Mouse (Mus musculus) lung, embryonic 15.5 days (tissue): ENCODE data around the gene Nt5c1a. TPM values are rescaled to one million over a fixed set of nuclear protein-coding genes. Genes with fewer than 3 reads are reported as not detected.
A peak's percentile ranks its signal among the peaks of the same experiment; 100 is the strongest.

Experiments used
- ATAC-seq: fragments of 200-750 bp; cut with Nextera tagmentation; 2 replicates; pipeline ENCODE4 v1.8.0; 2017; ENCODE audit warnings: moderate number of reproducible peaks, borderline replicate concordance; ENCODE audit not compliant: low FRiP score, low TSS enrichment; ENCODE audit errors: extremely low read depth
- H3K27ac ChIP-seq: fragments of 300-500 bp; sonication (generic); 2 replicates; pipeline ENCODE4 v1.5.1; 2015; ENCODE audit warnings: moderate library complexity, mild to moderate bottlenecking, inconsistent platforms
- H3K27me3 ChIP-seq: fragments of 300-500 bp; sonication (generic); 2 replicates; pipeline ENCODE4 v1.6.1; 2015; ENCODE audit warnings: inconsistent platforms
- H3K36me3 ChIP-seq: fragments of 300-500 bp; sonication (generic); 2 replicates; pipeline ENCODE4 v1.6.1; 2015; ENCODE audit warnings: inconsistent platforms
- H3K4me1 ChIP-seq: fragments of 300-500 bp; sonication (generic); 2 replicates; pipeline ENCODE4 v1.6.1; 2015; ENCODE audit warnings: inconsistent platforms
- H3K4me2 ChIP-seq: fragments of 300-500 bp; sonication (generic); 2 replicates; pipeline ENCODE4 v1.6.1; 2015; ENCODE audit warnings: inconsistent platforms, mild to moderate bottlenecking, moderate library complexity
- H3K4me3 ChIP-seq: fragments of 300-500 bp; sonication (generic); 2 replicates; pipeline ENCODE4 v1.5.1; 2015; ENCODE audit warnings: mild to moderate bottlenecking, inconsistent platforms
- H3K9ac ChIP-seq: fragments of 300-500 bp; sonication (generic); 2 replicates; pipeline ENCODE4 v1.6.1; 2015; ENCODE audit warnings: inconsistent platforms
- H3K9me3 ChIP-seq: fragments of 300-500 bp; sonication (generic); 2 replicates; pipeline ENCODE4 v1.6.1; 2016; ENCODE audit warnings: inconsistent platforms
- whole genome bisulfite sequencing: fragments of 180-500 bp; shearing (Covaris S2); methylation state at CpG from one replicate; pipeline ENCODE4 v1.1.7; 2015; 5-methylcytosine and 5-hydroxymethylcytosine counted together
- polyA plus RNA-seq: library from polyadenylated mRNA; unstranded; fragments of >200 nt; fragmentation: Nextera tagmentation; extraction: Ambion mirVana; gene quantifications from 2 replicates; pipeline ENCODE4 v1.2.1, GENCODE M21; 2015

Nt5c1a gene
- polyA plus RNA-seq, 1 experiment from 2014 or later = not detected

- Histone ChIP-seq H3K9ac (no peak overlapping the region), H3K4me1 (no peaks in the 10 kb centered on the region), H3K4me2 (no peak overlapping the region), H3K9me3 (no peaks in the 10 kb centered on the region), H3K4me3 (no peak overlapping the region), H3K27me3 (peaks cover 7% of the 10 kb centered on the region; the same call in 1 of the 2 replicates), H3K27ac (no peak overlapping the region), H3K36me3 (no peaks in the 10 kb centered on the region)
- 90% methylated on average over 9 of the region's 9 CpGs for WGBS
- no peak for ATAC-seq
Measured at GRCm38 (mm10) chr4:123213975-123214374, 12.7 kb downstream of the Nt5c1a start.

- Histone ChIP-seq H3K9ac (no peak overlapping the region), H3K4me3 (no peak overlapping the region), H3K36me3 (no peaks in the 10 kb centered on the region), H3K27me3 (peaks cover 5% of the 10 kb centered on the region; the same call in 1 of the 2 replicates), H3K4me2 (no peak overlapping the region), H3K4me1 (no peaks in the 10 kb centered on the region), H3K9me3 (no peaks in the 10 kb centered on the region), H3K27ac (no peak overlapping the region)
- WGBS = 82% methylated on average over 1 of the region's 1 CpGs
- ATAC-seq = no peak
Measured at GRCm38 (mm10) chr4:123215367-123215766, 14.1 kb downstream of the Nt5c1a start.

GRCm38 (mm10) chr4:123216782-123217181, 15.5 kb downstream of the Nt5c1a start:
- H3K27me3 ChIP-seq = no peaks in the 10 kb centered on the region; the same call in 1 of the 2 replicates
- H3K36me3 ChIP-seq = no peaks in the 10 kb centered on the region
- no peaks in the 10 kb centered on the region for H3K4me1 ChIP-seq
- WGBS = 0% methylated on average over 1 of the region's 1 CpGs
- no peak for ATAC-seq
- H3K4me3 ChIP-seq = no peak overlapping the region
- no peak overlapping the region for H3K9ac ChIP-seq
- no peaks in the 10 kb centered on the region for H3K9me3 ChIP-seq
- H3K27ac ChIP-seq = no peak overlapping the region
- no peak overlapping the region for H3K4me2 ChIP-seq

- Histone ChIP-seq H3K36me3 (no peaks in the 10 kb centered on the region), H3K9ac (no peak overlapping the region), H3K4me1 (no peaks in the 10 kb centered on the region), H3K4me3 (no peak overlapping the region), H3K4me2 (no peak overlapping the region), H3K27me3 (no peaks in the 10 kb centered on the region; the same call in 1 of the 2 replicates), H3K9me3 (no peaks in the 10 kb centered on the region), H3K27ac (no peak overlapping the region)
- ATAC-seq = peak; percentile 52
- WGBS = 64% methylated on average over 15 of the region's 15 CpGs
Measured at GRCm38 (mm10) chr4:123219720-123220357, 18.5 kb downstream of the Nt5c1a start.

- H3K27ac ChIP-seq = no peak overlapping the region
- no peak overlapping the region for H3K9ac ChIP-seq
- ATAC-seq = no peak
- WGBS = 75% methylated on average over 4 of the region's 4 CpGs
- H3K9me3 ChIP-seq = no peaks in the 10 kb centered on the region
- no peak overlapping the region for H3K4me2 ChIP-seq
- H3K27me3 ChIP-seq = no peaks in the 10 kb centered on the region; the same call in 1 of the 2 replicates
- no peak overlapping the region for H3K4me3 ChIP-seq
- no peaks in the 10 kb centered on the region for H3K36me3 ChIP-seq
- no peaks in the 10 kb centered on the region for H3K4me1 ChIP-seq
Measured at GRCm38 (mm10) chr4:123220637-123221036, 19.3 kb downstream of the Nt5c1a start.

GRCm38 (mm10) chr4:123223309-123223708, 22.0 kb downstream of the Nt5c1a start:
- Histone ChIP-seq H3K27ac (no peak overlapping the region), H3K4me1 (peaks cover 24% of the 10 kb centered on the region)
- 59% methylated on average over 3 of the region's 3 CpGs for WGBS

GRCm38 (mm10) chr4:123225718-123226403, 24.6 kb downstream of the Nt5c1a start:
- Histone ChIP-seq H3K9ac (no peak overlapping the region), H3K36me3 (no peaks in the 10 kb centered on the region), H3K4me3 (no peak overlapping the region), H3K4me2 (no peak overlapping the region), H3K27me3 (no peaks in the 10 kb centered on the region), H3K9me3 (no peaks in the 10 kb centered on the region), H3K27ac (0 out of 2 replicates have a peak overlapping the region, but pooled peaks have one; percentile 13), H3K4me1 (peaks cover 35% of the 10 kb centered on the region)
- ATAC-seq = peak; percentile 37
- WGBS = 42% methylated on average over 10 of the region's 10 CpGs

More at GRCm38 (mm10) chr4:123223309-123223708, 22.0 kb downstream of the Nt5c1a start:
- Histone ChIP-seq H3K27me3 (no peaks in the 10 kb centered on the region; the same call in 1 of the 2 replicates), H3K9ac (no peak overlapping the region), H3K4me2 (no peak overlapping the region), H3K36me3 (no peaks in the 10 kb centered on the region), H3K9me3 (no peaks in the 10 kb centered on the region), H3K4me3 (no peak overlapping the region)
- ATAC-seq = no peak

- 32% methylated on average over 4 of the region's 4 CpGs for WGBS
- no peak overlapping the region for H3K4me2 ChIP-seq
Measured at GRCm38 (mm10) chr4:123227707-123228106, 26.4 kb downstream of the Nt5c1a start.

GRCm38 (mm10) chr4:123228270-123228669, 27.0 kb downstream of the Nt5c1a start:
- peak overlapping the region; percentile 35; the same call in 1 of the 2 replicates for H3K27ac ChIP-seq
- H3K27me3 ChIP-seq = peaks cover 12% of the 10 kb centered on the region; the same call in 1 of the 2 replicates
- ATAC-seq = peak; percentile 71; the same call in 1 of the 2 replicates
- no peaks in the 10 kb centered on the region for H3K36me3 ChIP-seq
- no peak overlapping the region for H3K9ac ChIP-seq
- WGBS = 24% methylated on average over 2 of the region's 2 CpGs
- H3K4me2 ChIP-seq = no peak overlapping the region
- no peak overlapping the region for H3K4me3 ChIP-seq
- peaks cover 39% of the 10 kb centered on the region for H3K4me1 ChIP-seq
- no peaks in the 10 kb centered on the region for H3K9me3 ChIP-seq

More at GRCm38 (mm10) chr4:123227707-123228106, 26.4 kb downstream of the Nt5c1a start:
- Histone ChIP-seq H3K9me3 (no peaks in the 10 kb centered on the region), H3K9ac (no peak overlapping the region), H3K4me3 (no peak overlapping the region), H3K27me3 (peaks cover 7% of the 10 kb centered on the region; the same call in 1 of the 2 replicates), H3K4me1 (peaks cover 35% of the 10 kb centered on the region), H3K27ac (peak overlapping the region; percentile 35), H3K36me3 (no peaks in the 10 kb centered on the region)
- ATAC-seq = peak; percentile 50; the same call in 1 of the 2 replicates

GRCm38 (mm10) chr4:123229166-123229565, 27.9 kb downstream of the Nt5c1a start:
- Histone ChIP-seq H3K9ac (no peak overlapping the region), H3K4me3 (no peak overlapping the region), H3K36me3 (no peaks in the 10 kb centered on the region), H3K9me3 (no peaks in the 10 kb centered on the region), H3K4me1 (peaks cover 48% of the 10 kb centered on the region), H3K27me3 (peaks cover 20% of the 10 kb centered on the region), H3K27ac (0 out of 2 replicates have a peak overlapping the region, but pooled peaks have one; percentile 35), H3K4me2 (no peak overlapping the region)
- no peak for ATAC-seq
- 45% methylated on average over 11 of the region's 11 CpGs for WGBS

- H3K27ac ChIP-seq = no peak overlapping the region
- H3K4me2 ChIP-seq = peak overlapping the region; percentile 94; the same call in 1 of the 2 replicates
- H3K27me3 ChIP-seq = peaks cover 34% of the 10 kb centered on the region
- ATAC-seq = no peak
- 55% methylated on average over 3 of the region's 3 CpGs for WGBS
- H3K4me1 ChIP-seq = peaks cover 44% of the 10 kb centered on the region
- no peak overlapping the region for H3K9ac ChIP-seq
- H3K9me3 ChIP-seq = no peaks in the 10 kb centered on the region
- no peaks in the 10 kb centered on the region for H3K36me3 ChIP-seq
- no peak overlapping the region for H3K4me3 ChIP-seq
Measured at GRCm38 (mm10) chr4:123232841-123233240, 31.5 kb downstream of the Nt5c1a start.
